Mouse (Mus musculus): ENCODE data around the gene Krtap31-1.
"Not testable (repeated sequence)": the region's sequence is repeated elsewhere in the genome, so short reads cannot be mapped to it uniquely, and the experiment has no call there.

- TF ChIP-seq CTCF (conservative IDR thresholded peaks at IDR 0.05; ENCODE audit: low read length); POU5F1 (IDR thresholded peaks at IDR 0.05; ENCODE audit: borderline replicate concordance, low read length); NANOG (IDR thresholded peaks at IDR 0.05; ENCODE audit: borderline replicate concordance, low read length): not testable (repeated sequence)
Measured at GRCm38 (mm10) chr11:99878887-99879286, 28.8 kb upstream of the Krtap31-1 start, which contains the start of gene Gm11567.

All from E14TG2a.4 (cell line).